Mouse (Mus musculus): ENCODE results near the gene Afmid. TPM values are rescaled to one million over a fixed set of nuclear protein-coding genes. Genes with fewer than 3 reads are reported as not detected.
"Not testable (repeated sequence)": the region's sequence is repeated elsewhere in the genome, so short reads cannot be mapped to it uniquely, and the experiment has no call there.

Afmid gene
- polyA plus RNA-seq, 1 experiment from 2014 or later, result 12.7 TPM

DNA sequence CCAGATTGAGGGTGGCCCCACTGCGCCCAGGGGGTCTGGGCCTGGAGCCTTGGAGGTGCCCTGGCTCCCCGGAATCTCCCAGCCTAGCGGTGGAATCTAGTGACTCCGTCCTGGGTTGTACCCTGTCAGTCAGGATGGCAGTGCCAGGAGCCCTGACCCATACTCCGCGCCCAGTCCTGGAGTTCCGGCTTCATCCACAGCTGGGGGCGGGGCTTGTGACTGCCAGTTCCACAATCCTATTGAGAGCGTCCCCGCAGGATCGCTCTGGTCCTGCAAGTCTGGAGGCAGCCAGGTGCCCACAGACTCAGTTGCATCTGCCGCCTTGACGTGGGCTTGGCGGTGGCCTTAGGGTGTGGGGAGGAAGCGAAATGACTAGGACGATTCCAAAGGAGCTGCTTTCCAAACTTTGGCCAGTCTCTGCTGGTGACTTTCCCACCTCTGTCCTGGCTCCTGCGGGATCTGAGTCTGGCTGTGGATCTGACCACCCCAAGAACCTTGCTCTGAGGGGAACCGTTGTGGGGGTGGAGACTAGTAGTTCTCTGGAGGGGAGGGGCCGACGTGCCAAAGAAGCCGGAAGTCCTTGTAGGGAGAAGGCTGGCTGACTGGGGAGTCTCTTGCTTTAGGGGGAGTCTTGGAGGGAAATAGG is 15.2 kb upstream of the Afmid start:
- peak overlapping the region; percentile 97 for H3K4me2 ChIP-seq
- under 1% methylated on average over 21 of the region's 21 CpGs for WGBS
- peaks cover 38% of the 10 kb centered on the region for H3K4me1 ChIP-seq
- peaks cover 43% of the 10 kb centered on the region for H3K36me3 ChIP-seq
- peak overlapping the region; percentile 91 for H3K9ac ChIP-seq
- no peaks in the 10 kb centered on the region for H3K9me3 ChIP-seq
- H3K27ac ChIP-seq (replicated peaks), result peak overlapping the region; percentile 75
- H3K4me3 ChIP-seq, result peak overlapping the region; percentile 90
- ATAC-seq (ENCODE audit: extremely low read depth, insufficient number of reproducible peaks, low FRiP score, low TSS enrichment), result peak; percentile 74
- H3K27me3 ChIP-seq (replicated peaks), result no peaks in the 10 kb centered on the region

DNA sequence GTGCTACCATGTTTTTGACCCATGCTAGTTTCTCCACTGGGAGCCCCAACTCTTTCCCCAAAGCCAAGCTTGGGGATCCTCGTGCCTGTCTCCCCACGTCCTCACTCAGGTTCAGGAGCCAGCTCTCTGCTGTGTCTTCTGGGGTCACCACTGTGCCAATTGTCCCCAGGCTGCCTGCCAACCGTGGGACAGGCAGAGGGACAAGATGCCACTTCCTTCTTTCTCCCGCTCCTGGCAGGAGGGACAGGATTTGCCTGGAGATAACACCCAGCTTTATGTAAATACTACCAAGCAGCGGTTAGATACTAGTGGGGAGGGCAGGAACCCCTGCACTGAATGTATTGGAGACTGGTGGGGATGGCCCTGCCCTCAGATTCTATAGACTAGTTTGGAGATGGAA is 11.9 kb upstream of the Afmid start:
- Histone ChIP-seq H3K9ac (0 out of 2 replicates have a peak overlapping the region, but pooled peaks have one; percentile 10), H3K27ac (replicated peaks) (no peak overlapping the region), H3K4me3 (no peak overlapping the region), H3K36me3 (peaks cover 75% of the 10 kb centered on the region), H3K9me3 (no peaks in the 10 kb centered on the region), H3K4me1 (peaks cover 45% of the 10 kb centered on the region), H3K4me2 (no peak overlapping the region), H3K27me3 (replicated peaks) (no peaks in the 10 kb centered on the region)
- 58% methylated on average over 5 of the region's 5 CpGs for WGBS
- no peak for ATAC-seq (ENCODE audit: extremely low read depth, insufficient number of reproducible peaks, low FRiP score, low TSS enrichment)

DNA sequence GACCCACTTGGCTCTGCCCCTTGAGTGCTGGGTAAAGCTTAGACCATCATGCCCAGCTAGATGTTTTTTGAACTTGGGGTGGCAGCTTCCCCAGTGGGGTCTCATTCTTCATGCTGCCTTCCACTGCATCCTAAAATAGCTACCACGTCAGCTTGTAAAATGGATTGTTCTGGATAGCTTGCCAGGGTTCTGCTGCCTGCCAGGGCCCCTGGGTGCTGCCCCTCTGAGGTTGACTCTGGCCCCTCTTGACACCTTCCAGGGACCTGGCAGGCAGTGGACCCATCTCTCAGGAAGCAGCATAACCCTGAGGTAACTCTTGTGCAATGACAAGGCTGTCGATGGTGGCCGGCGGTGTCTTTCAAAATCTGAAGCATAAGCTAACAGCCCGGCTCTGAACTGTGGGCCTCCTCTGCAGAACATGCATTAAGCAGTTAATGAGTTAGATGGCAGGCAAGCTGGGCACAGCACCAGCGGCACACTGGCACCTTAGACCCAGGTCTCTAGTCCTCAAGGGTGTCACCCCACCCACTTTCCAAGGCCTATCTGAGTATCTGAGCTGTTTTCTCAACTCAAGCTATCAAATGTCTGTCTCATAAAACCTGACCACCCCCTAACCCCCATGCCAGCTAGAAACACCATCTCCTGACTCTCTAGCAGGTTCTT is 10.9 kb upstream of the Afmid start:
- Histone ChIP-seq H3K9me3 (no peaks in the 10 kb centered on the region), H3K36me3 (peaks cover 85% of the 10 kb centered on the region), H3K9ac (peak overlapping the region; percentile 63), H3K4me2 (no peak overlapping the region), H3K27ac (replicated peaks) (no peak overlapping the region; the same call in 1 of the 2 replicates), H3K4me1 (peaks cover 48% of the 10 kb centered on the region), H3K27me3 (replicated peaks) (no peaks in the 10 kb centered on the region), H3K4me3 (no peak overlapping the region)
- ATAC-seq (ENCODE audit: extremely low read depth, insufficient number of reproducible peaks, low FRiP score, low TSS enrichment), result no peak
- WGBS, result 84% methylated on average over 6 of the region's 6 CpGs

DNA sequence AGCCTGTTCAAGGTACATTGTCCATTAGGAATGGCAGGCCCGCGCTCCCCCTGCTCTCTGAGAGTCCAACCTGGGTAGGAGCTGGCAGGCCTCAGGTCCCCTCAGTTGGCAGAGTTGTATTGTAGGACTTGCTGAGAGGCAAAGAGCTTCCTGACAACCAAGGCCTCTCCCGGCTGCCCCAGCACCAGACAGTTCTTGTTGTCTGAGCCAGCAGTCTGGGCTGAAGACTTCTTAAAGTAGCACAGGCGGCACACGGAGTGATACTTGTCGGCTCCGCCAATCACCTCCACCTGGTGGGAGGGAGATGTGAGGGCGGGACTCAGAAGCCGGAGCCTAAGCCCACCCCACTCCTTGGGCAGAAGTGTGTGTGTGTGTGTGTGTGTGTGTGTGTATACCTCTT is 9.9 kb upstream of the Afmid start:
- H3K27me3 ChIP-seq (replicated peaks); ATAC-seq (ENCODE audit: extremely low read depth, insufficient number of reproducible peaks, low FRiP score, low TSS enrichment); H3K4me2 ChIP-seq; H3K9me3 ChIP-seq; H3K4me3 ChIP-seq; H3K9ac ChIP-seq; H3K27ac ChIP-seq (replicated peaks): not testable (repeated sequence)
- H3K36me3 ChIP-seq, result peaks cover 95% of the 10 kb centered on the region
- peaks cover 50% of the 10 kb centered on the region for H3K4me1 ChIP-seq
- 75% methylated on average over 9 of the region's 9 CpGs for WGBS

DNA sequence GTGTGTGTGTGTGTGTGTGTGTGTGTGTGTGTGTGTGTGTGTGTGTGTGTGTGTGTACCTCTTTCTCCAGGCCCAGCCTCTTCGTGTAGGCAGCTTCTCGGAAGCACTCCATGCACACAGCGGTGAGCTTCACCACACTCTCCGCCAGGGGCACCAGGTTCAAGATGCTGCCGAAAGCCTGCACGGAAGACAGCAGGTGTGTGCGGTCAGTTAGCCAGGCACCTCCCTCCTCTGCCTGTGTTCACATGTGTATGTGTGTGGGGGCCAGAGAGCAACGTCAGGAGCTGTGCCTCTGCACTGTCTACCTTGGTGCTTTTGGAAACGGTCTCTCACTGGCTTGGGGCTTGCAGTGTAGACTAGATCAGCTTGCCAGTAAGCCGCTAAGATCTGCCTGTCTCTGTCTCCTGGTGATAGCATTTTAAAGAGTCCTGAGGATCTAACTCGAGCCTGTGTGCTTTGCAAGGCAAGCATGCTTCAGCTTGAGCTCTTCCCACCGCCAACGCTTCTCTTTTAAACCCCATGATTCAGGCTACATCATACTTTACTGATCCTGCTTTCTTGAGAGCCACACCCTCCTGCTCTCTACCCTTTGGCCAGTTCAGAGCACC is 9.2 kb upstream of the Afmid start:
- ATAC-seq (ENCODE audit: extremely low read depth, insufficient number of reproducible peaks, low FRiP score, low TSS enrichment), result no peak
- no peaks in the 10 kb centered on the region for H3K9me3 ChIP-seq
- WGBS, result 86% methylated on average over 13 of the region's 13 CpGs
- H3K4me1 ChIP-seq, result peaks cover 43% of the 10 kb centered on the region
- no peak overlapping the region for H3K4me2 ChIP-seq
- H3K9ac ChIP-seq, result no peak overlapping the region
- no peaks in the 10 kb centered on the region for H3K27me3 ChIP-seq (replicated peaks)
- no peak overlapping the region for H3K4me3 ChIP-seq
- no peak overlapping the region for H3K27ac ChIP-seq (replicated peaks)
- peaks cover 99% of the 10 kb centered on the region for H3K36me3 ChIP-seq

DNA sequence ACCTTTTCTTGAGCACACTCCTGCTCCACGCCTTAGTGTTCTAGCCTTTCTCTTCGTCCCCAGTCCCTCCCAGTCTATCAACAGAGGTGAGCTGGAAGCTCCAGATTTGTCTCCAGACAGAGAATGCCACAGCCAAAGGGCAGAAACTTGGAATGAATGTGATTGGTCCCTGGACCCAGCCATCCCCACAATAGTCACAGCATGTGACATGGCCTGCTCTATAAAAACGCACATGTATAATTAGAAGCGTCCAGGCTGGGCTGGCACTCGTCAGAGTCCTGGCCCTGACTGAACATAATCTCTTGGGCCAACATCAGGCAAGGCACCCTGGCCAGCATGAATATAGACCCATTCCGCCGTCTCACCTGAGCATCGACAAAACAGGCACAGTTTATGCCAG is 6.6 kb upstream of the Afmid start:
- H3K4me2 ChIP-seq, result 0 out of 2 replicates have a peak overlapping the region, but pooled peaks have one; percentile 7
- H3K4me1 ChIP-seq, result peaks cover 60% of the 10 kb centered on the region
- H3K27ac ChIP-seq (replicated peaks), result peak overlapping the region; percentile 76
- peak overlapping the region; percentile 59; the same call in 1 of the 2 replicates for H3K9ac ChIP-seq
- H3K9me3 ChIP-seq, result no peaks in the 10 kb centered on the region
- no peak for ATAC-seq (ENCODE audit: extremely low read depth, insufficient number of reproducible peaks, low FRiP score, low TSS enrichment)
- no peak overlapping the region for H3K4me3 ChIP-seq
- no peaks in the 10 kb centered on the region for H3K27me3 ChIP-seq (replicated peaks)
- 61% methylated on average over 8 of the region's 8 CpGs for WGBS
- peaks cover 96% of the 10 kb centered on the region for H3K36me3 ChIP-seq

DNA sequence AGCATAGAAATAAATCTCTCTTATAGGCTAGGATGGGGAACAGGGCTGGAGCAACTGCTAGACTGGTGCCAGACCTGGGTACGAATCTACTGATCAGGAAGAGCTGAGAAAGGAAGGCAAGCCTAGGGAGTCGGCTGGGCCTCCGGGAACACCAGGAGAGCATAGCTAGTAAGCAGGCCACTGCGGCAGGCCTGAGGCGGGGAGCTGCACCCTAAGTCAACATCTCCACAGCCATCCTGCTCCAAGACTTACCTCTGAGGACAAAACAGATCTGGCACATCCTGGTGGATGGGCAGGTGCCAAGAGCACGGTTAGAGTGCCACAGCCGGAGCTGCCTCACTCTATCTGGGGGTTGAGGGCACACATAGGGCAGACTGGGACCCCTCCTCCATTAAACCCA is 5.6 kb upstream of the Afmid start:
- WGBS, result 93% methylated on average over 7 of the region's 7 CpGs
- Histone ChIP-seq H3K9ac (0 out of 2 replicates have a peak overlapping the region, but pooled peaks have one; percentile 10), H3K4me3 (no peak overlapping the region), H3K9me3 (no peaks in the 10 kb centered on the region), H3K4me2 (no peak overlapping the region), H3K27ac (replicated peaks) (peak overlapping the region; percentile 76), H3K4me1 (peaks cover 58% of the 10 kb centered on the region), H3K27me3 (replicated peaks) (no peaks in the 10 kb centered on the region), H3K36me3 (peaks cover 85% of the 10 kb centered on the region)
- ATAC-seq (ENCODE audit: extremely low read depth, insufficient number of reproducible peaks, low FRiP score, low TSS enrichment), result no peak

DNA sequence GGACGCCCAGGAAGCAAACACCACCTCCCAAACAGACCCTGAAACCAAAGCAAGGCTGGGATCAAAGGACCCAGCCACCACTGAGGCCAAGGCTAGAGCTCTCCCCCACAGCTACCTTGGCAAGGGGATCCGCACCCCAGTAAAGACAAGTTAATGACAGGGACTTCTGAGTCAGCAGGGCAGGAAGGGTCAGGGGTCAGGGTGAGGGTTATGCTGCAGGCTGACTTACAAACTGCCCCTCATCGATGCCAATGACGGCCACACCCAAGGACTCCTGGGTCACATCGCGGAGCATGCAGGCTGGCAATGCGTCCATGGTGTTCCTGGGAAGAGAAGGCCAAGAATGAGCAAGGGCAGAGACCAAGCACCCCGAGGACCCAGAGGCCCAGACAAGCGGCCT is 3.9 kb upstream of the Afmid start:
- Histone ChIP-seq H3K36me3 (peaks cover 69% of the 10 kb centered on the region), H3K4me1 (peaks cover 66% of the 10 kb centered on the region), H3K27ac (replicated peaks) (no peak overlapping the region), H3K4me3 (no peak overlapping the region), H3K9me3 (no peaks in the 10 kb centered on the region), H3K9ac (no peak overlapping the region), H3K27me3 (replicated peaks) (no peaks in the 10 kb centered on the region), H3K4me2 (no peak overlapping the region)
- no peak for ATAC-seq (ENCODE audit: extremely low read depth, insufficient number of reproducible peaks, low FRiP score, low TSS enrichment)
- WGBS, result 92% methylated on average over 9 of the region's 9 CpGs

DNA sequence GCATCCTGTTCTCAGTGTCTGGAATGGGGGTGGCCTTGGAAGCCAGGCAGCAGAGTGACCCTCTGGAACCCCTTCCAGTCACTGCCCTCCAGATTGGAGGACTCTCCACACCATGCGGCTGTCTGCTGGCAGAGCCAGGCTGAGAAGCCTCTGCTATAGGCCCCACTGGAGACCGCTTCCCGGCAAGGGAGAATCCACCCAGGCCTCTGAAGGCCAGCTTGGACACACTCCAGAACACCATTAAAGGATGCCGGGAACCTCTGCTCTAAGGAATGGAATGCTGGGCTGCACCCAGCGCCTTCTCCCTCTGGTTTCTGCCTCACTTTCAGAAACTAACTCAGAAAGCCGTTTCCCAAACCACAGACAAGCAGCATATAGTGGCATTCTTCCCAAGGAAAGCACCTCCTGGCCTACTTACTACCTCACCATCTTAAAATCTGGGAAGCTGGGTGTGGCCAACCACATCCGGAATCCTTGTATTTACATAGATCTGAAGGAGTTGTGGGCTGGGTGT is 2.9 kb upstream of the Afmid start:
- H3K4me1 ChIP-seq, result peaks cover 75% of the 10 kb centered on the region

DNA sequence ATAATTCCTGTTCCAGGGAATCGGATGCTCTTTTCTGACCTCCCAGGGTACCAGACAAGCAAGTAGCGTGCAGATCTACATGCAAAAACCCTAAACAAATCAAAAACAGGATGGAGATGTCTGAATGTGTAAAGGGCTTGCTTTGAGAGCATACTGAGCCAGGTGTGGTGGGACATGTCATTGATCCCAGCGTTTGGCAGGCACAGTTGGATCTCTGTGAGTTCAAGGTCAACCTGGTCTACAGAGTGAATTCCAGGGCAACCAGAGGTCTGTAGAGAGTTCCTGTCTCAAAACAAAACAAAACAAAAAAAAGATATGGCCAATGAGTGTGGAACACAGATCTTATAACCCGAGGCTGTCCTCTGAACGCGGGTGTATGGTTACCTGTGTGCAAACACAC is 2.3 kb upstream of the Afmid start:
- peaks cover 53% of the 10 kb centered on the region for H3K36me3 ChIP-seq
- H3K4me2 ChIP-seq, result peak overlapping the region; percentile 81
- 86% methylated on average over 6 of the region's 6 CpGs for WGBS
- peak overlapping the region; percentile 41 for H3K9ac ChIP-seq
- peak overlapping the region; percentile 76 for H3K27ac ChIP-seq (replicated peaks)
- no peak overlapping the region for H3K4me3 ChIP-seq
- ATAC-seq (ENCODE audit: extremely low read depth, insufficient number of reproducible peaks, low FRiP score, low TSS enrichment), result no peak
- H3K27me3 ChIP-seq (replicated peaks), result no peaks in the 10 kb centered on the region
- H3K9me3 ChIP-seq, result no peaks in the 10 kb centered on the region
- peaks cover 79% of the 10 kb centered on the region for H3K4me1 ChIP-seq

More for the DNA sequence above, 2.9 kb upstream of the Afmid start:
- H3K36me3 ChIP-seq, result peaks cover 60% of the 10 kb centered on the region
- H3K4me3 ChIP-seq, result 0 out of 2 replicates have a peak overlapping the region, but pooled peaks have one; percentile 6
- peak overlapping the region; percentile 41 for H3K9ac ChIP-seq
- H3K9me3 ChIP-seq, result no peaks in the 10 kb centered on the region
- peak overlapping the region; percentile 28 for H3K4me2 ChIP-seq
- WGBS, result 59% methylated on average over 7 of the region's 7 CpGs
- ATAC-seq (ENCODE audit: extremely low read depth, insufficient number of reproducible peaks, low FRiP score, low TSS enrichment), result no peak
- peak overlapping the region; percentile 76 for H3K27ac ChIP-seq (replicated peaks)
- H3K27me3 ChIP-seq (replicated peaks), result no peaks in the 10 kb centered on the region

Data from heart, embryonic 13.5 days (tissue).